Comparison of ENCODE assay signal across 23 mouse cellular contexts in genomic region chr10:58833741-58834178, GRCm38 (mm10). TPM values are rescaled to one million over a fixed set of nuclear protein-coding genes. Genes with fewer than 3 reads are reported as not detected.
DNase-seq lines count a peak whose midpoint lies in the region; ATAC-seq and TF ChIP-seq lines count a peak whose summit lies in the region.
"Had no signal": no experiment of that assay in that cellular context is flagged by ENCODE, and none has a peak within 500 bp of the region (broad histone marks: within the 10 kb centered on the region; RNA-seq: fewer than 3 reads in every experiment).

No protein-coding gene starts in this region.

- intact Hi-C loops in left cerebral cortex, postnatal 14 days (cut with DNase I) = no loop called here

- TF ChIP-seq POLR2A in brain, embryonic 14.5 days (IDR thresholded peaks at IDR 0.05; ENCODE audit: borderline replicate concordance, extremely low read depth, insufficient read depth, insufficient read length, poor library complexity, severe bottlenecking) = no peak

- H3K4me2 ChIP-seq in forebrain, embryonic 15.5 days (replicated peaks) = no peak overlapping the region
- no peak overlapping the region for H3K4me2 ChIP-seq in forebrain, embryonic 11.5 days (ENCODE audit: low read depth, low read length, severe bottlenecking)
- no peak overlapping the region for H3K4me2 ChIP-seq in midbrain, postnatal 0 days (ENCODE audit: low read depth, low read length, poor library complexity, severe bottlenecking)
- H3K4me2 ChIP-seq: embryonic facial prominence, embryonic 15.5 days; heart, embryonic 15.5 days; hindbrain, embryonic 12.5 days; limb, embryonic 13.5 days; midbrain, embryonic 12.5 days; neural tube, embryonic 13.5 days; stomach, embryonic 15.5 days had no signal

- H3K27ac ChIP-seq in forebrain, embryonic 15.5 days (replicated peaks) = 0 out of 2 replicates have a peak overlapping the region, but pooled peaks have one; percentile 5
- no peak overlapping the region for H3K27ac ChIP-seq in forebrain, embryonic 11.5 days (ENCODE audit: low read depth, low read length)
- no peak overlapping the region for H3K27ac ChIP-seq in midbrain, postnatal 0 days (ENCODE audit: low read depth, low read length)
- H3K27ac ChIP-seq: embryonic facial prominence, embryonic 15.5 days; heart, embryonic 15.5 days; hindbrain, embryonic 12.5 days; kidney, postnatal 0 days; limb, embryonic 13.5 days; midbrain, embryonic 12.5 days; neural tube, embryonic 13.5 days; stomach, embryonic 15.5 days had no signal

- 50% methylated on average over 13 of the region's 13 CpGs for WGBS in forebrain, embryonic 15.5 days
- 85% methylated on average over 13 of the region's 13 CpGs for WGBS in forebrain, embryonic 11.5 days
- WGBS in midbrain, postnatal 0 days = 50% methylated on average over 13 of the region's 13 CpGs

- H3K4me1 ChIP-seq in forebrain, embryonic 15.5 days = peaks cover 19% of the 10 kb centered on the region
- no peaks in the 10 kb centered on the region for H3K4me1 ChIP-seq in forebrain, embryonic 11.5 days (replicated peaks; ENCODE audit: control insufficient read depth, insufficient read depth, low read length)
- H3K4me1 ChIP-seq in midbrain, postnatal 0 days (ENCODE audit: insufficient read depth, low read length) = no peaks in the 10 kb centered on the region
- H3K4me1 ChIP-seq: heart, embryonic 15.5 days; hindbrain, embryonic 12.5 days; midbrain, embryonic 12.5 days; stomach, embryonic 15.5 days had no signal

- no peak for TF ChIP-seq CTCF in brain, embryonic 14.5 days (IDR thresholded peaks at IDR 0.05; ENCODE audit: borderline replicate concordance, extremely low read depth, insufficient read depth, insufficient read length)
- no peak for TF ChIP-seq CTCF in midbrain, postnatal 0 days (IDR thresholded peaks at IDR 0.05)

- H3K27me3 ChIP-seq in forebrain, embryonic 15.5 days = no peaks in the 10 kb centered on the region
- H3K27me3 ChIP-seq in forebrain, embryonic 11.5 days (ENCODE audit: control insufficient read depth, insufficient read depth, low read length) = no peaks in the 10 kb centered on the region
- H3K27me3 ChIP-seq in midbrain, postnatal 0 days (ENCODE audit: insufficient read depth, low read length) = no peaks in the 10 kb centered on the region
- H3K27me3 ChIP-seq: embryonic facial prominence, embryonic 15.5 days; hindbrain, embryonic 12.5 days; limb, embryonic 13.5 days; midbrain, embryonic 12.5 days; neural tube, embryonic 13.5 days; stomach, embryonic 15.5 days had no signal

- no peaks in the 10 kb centered on the region for H3K9me3 ChIP-seq in forebrain, embryonic 15.5 days
- H3K9me3 ChIP-seq in forebrain, embryonic 11.5 days (ENCODE audit: control insufficient read depth, low read length) = no peaks in the 10 kb centered on the region
- no peaks in the 10 kb centered on the region for H3K9me3 ChIP-seq in midbrain, postnatal 0 days (ENCODE audit: low read length)
- H3K9me3 ChIP-seq: embryonic facial prominence, embryonic 15.5 days; G1E; heart, embryonic 15.5 days; hindbrain, embryonic 12.5 days; limb, embryonic 13.5 days; midbrain, embryonic 12.5 days; neural tube, embryonic 13.5 days; stomach, embryonic 15.5 days had no signal

- H3K4me3 ChIP-seq in forebrain, embryonic 15.5 days = no peak overlapping the region
- no peak overlapping the region for H3K4me3 ChIP-seq in forebrain, embryonic 11.5 days (ENCODE audit: low read depth, low read length)
- no peak overlapping the region for H3K4me3 ChIP-seq in midbrain, postnatal 0 days (ENCODE audit: low read depth, low read length)
- H3K4me3 ChIP-seq: embryonic facial prominence, embryonic 15.5 days; heart, embryonic 15.5 days; hindbrain, embryonic 12.5 days; limb, embryonic 13.5 days; midbrain, embryonic 12.5 days; neural tube, embryonic 13.5 days; stomach, embryonic 15.5 days had no signal

- H3K9ac ChIP-seq in forebrain, embryonic 15.5 days (replicated peaks) = no peak overlapping the region
- no peak overlapping the region for H3K9ac ChIP-seq in forebrain, embryonic 11.5 days (ENCODE audit: low read length)
- no peak overlapping the region for H3K9ac ChIP-seq in midbrain, postnatal 0 days (replicated peaks; ENCODE audit: low read length, poor library complexity, severe bottlenecking)
- H3K9ac ChIP-seq: embryonic facial prominence, embryonic 15.5 days; heart, embryonic 15.5 days; hindbrain, embryonic 12.5 days; limb, embryonic 13.5 days; liver, postnatal 0 days; midbrain, embryonic 12.5 days; neural tube, embryonic 13.5 days; stomach, embryonic 15.5 days had no signal

- no peaks in the 10 kb centered on the region for H3K36me3 ChIP-seq in forebrain, embryonic 15.5 days
- no peaks in the 10 kb centered on the region for H3K36me3 ChIP-seq in forebrain, embryonic 11.5 days (ENCODE audit: control insufficient read depth, insufficient read depth, low read length)
- no peaks in the 10 kb centered on the region for H3K36me3 ChIP-seq in midbrain, postnatal 0 days (ENCODE audit: insufficient read depth, low read length)
- H3K36me3 ChIP-seq: embryonic facial prominence, embryonic 15.5 days; G1E; heart, embryonic 15.5 days; hindbrain, embryonic 12.5 days; limb, embryonic 13.5 days; midbrain, embryonic 12.5 days; neural tube, embryonic 13.5 days; stomach, embryonic 15.5 days had no signal

- no peak for DNase-seq in forebrain, embryonic 11.5 days (ENCODE audit: low spot score)
- DNase-seq in left cerebral cortex, postnatal 14 days (ENCODE audit: low spot score in 2 of 2) = peak; percentile 35 to 37
- DNase-seq in left cerebral cortex, adult 9 months (ENCODE audit: low spot score in 2 of 2) = no peak
- peak; percentile 62 for DNase-seq in brain, embryonic 14.5 days (ENCODE audit: low read depth)
- DNase-seq in midbrain, postnatal 0 days (ENCODE audit: low spot score) = peak; percentile 39
- no peak for DNase-seq in thymus, postnatal 14 days
- DNase-seq: adrenal gland, adult 2 months; liver, postnatal 0 days; lung, postnatal 36 days; spleen, adult 18-20 months had no signal

- ATAC-seq in forebrain, embryonic 15.5 days (replicated peaks) = peak; percentile 47
- ATAC-seq in forebrain, embryonic 11.5 days (replicated peaks; ENCODE audit: low FRiP score) = no peak
- 0 out of 2 replicates have a peak, but pooled peaks have one; percentile 60 for ATAC-seq in midbrain, postnatal 0 days (ENCODE audit: low FRiP score)
- ATAC-seq in inflammation-experienced regulatory T-cells, adult 6 months = no peak
- ATAC-seq: intestine, embryonic 16.5 days; liver, postnatal 0 days had no signal

RNA-seq across cellular contexts. Expression of gene Sh3rf3, which starts 20.6 kb away (rescaled TPM):
- polyA plus RNA-seq in forebrain, embryonic 15.5 days (2015; fragmentation: Nextera tagmentation; extraction: Ambion mirVana) = 12.5 and 13.1 TPM in 2 replicates
- 1.8 and 2.0 TPM in 2 replicates for polyA plus RNA-seq in forebrain, embryonic 11.5 days (2014; fragmentation: Nextera tagmentation; extraction: Ambion mirVana)
- total RNA-seq in left cerebral cortex, postnatal 14 days (2021) = 10 to 100 TPM; 73.2 to 87.0 TPM
- 10.4 and 15.0 TPM in 2 replicates for polyA plus RNA-seq in brain, embryonic 14.5 days (2012; rRNA removed)
- total RNA-seq in midbrain, postnatal 0 days (2014; rRNA removed) = 21.5 and 31.9 TPM in 2 replicates
- 2.8 and 4.6 TPM in 2 replicates for polyA plus RNA-seq in midbrain, postnatal 0 days (2015; fragmentation: Nextera tagmentation; extraction: Ambion mirVana)
- not detected for polyA plus RNA-seq in inflammation-experienced regulatory T-cells, adult 6 months (2017; shearing (Covaris generic))
- total RNA-seq: granulocyte monocyte progenitor cell, adult 5-6 weeks had no signal
- polyA plus RNA-seq: G1E; liver, postnatal 0 days had no signal

Comparison
In these comparisons a context has a peak if more than half of its experiments do, and no peak if none do; other contexts are left out.
1. ATAC-seq: peak in forebrain, embryonic 15.5 days (single experiment) and midbrain, postnatal 0 days (single experiment); none in forebrain, embryonic 11.5 days (single experiment) and inflammation-experienced regulatory T-cells, adult 6 months (single experiment).
2. DNase-seq: peak in left cerebral cortex, postnatal 14 days (2 of 2), brain, embryonic 14.5 days (single experiment) and midbrain, postnatal 0 days (single experiment); none in forebrain, embryonic 11.5 days (single experiment), left cerebral cortex, adult 9 months (0 of 2) and thymus, postnatal 14 days (single experiment).